Mouse (Mus musculus): Measurements from ENCODE around the gene Trappc13. TPM values are rescaled to one million over a fixed set of nuclear protein-coding genes. Genes with fewer than 3 reads are reported as not detected.
"Not testable (repeated sequence)": the region's sequence is repeated elsewhere in the genome, so short reads cannot be mapped to it uniquely, and the experiment has no call there.

Gene Trappc13
- 63.1 and 66.6 TPM in 2 replicates for polyA plus RNA-seq (2014; fragmentation: Nextera tagmentation; extraction: Ambion mirVana)

DNA sequence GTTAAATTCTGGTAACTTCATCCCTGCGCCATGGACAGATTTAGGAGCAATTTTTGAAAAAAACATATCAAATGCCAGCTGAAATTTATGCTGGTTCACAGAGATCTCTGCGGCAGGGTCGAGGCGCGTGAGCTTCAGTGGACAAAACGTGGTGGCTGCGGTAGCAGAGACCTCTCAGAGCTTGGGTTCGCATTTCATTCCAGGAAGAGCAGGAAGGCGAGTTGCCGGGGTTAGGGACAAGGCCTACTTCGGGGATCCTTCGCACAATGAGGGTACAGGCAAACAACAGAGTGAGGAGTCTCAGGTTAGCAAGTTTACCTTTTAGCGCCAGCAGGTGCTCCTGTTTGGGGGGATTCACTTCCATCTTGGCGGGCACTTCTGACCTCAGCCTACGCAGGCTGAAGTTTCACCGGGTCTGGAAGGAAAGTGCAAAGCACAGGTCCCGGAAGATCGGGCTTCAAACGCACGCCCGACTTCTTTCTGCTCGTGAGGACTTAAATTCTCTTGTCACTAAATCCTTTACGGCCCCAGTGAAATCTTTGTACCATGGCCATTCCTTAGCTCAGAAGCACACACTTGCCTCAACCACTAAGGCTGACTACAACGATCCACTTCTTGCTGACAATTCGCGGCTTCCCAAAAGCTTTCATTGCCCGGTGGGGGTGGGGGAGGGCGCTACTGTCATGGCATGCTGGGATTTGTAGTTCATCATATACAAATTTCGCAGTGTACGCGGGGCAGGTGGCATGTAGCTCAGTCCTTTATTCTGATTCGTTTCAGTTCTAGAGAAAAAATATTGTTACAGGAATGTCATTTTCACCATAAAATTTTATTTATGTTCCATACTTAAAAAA, at the start of gene Trappc13:
TSS of gene Trappc13 (minus strand) at position 674 of the 854 bp plus-strand sequence.
- peak within 1 kb of the TSS; percentile 91 for H3K4me3 ChIP-seq (replicated peaks; ENCODE audit: low read depth, low read length)
- WGBS, result under 1% methylated on average over 32 of the region's 32 CpGs

DNA sequence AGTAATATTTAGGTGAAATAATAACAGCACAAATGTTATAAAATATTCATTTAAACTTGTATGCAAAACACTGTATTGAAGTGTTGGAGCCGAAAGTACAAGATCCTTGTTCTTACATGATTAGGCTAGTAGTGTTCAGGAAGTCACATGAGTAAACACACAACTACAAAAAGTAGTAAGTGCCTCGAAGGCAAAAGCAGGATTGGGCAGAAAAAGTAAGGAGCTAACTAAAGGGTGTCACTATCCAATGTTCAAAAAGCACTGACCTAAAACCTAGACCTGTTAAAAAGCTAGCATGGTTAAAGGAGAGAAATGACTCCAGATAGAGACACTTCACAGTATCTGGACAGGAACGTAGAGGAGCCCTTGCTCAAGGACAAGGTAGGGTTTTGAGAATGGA, 49.2 kb upstream of the Trappc13 start:
- Histone ChIP-seq H3K9me3 (ENCODE audit: control insufficient read depth, low read length) (no peaks in the 10 kb centered on the region), H3K4me3 (replicated peaks; ENCODE audit: low read depth, low read length) (peak overlapping the region; percentile 84), H3K4me2 (ENCODE audit: low read length) (peak overlapping the region; percentile 79), H3K9ac (replicated peaks; ENCODE audit: low read length) (no peak overlapping the region; the same call in 1 of the 2 replicates), H3K27me3 (ENCODE audit: control insufficient read depth, insufficient read depth, low read length) (no peaks in the 10 kb centered on the region), H3K4me1 (ENCODE audit: control insufficient read depth, insufficient read depth, low read length) (peaks cover 17% of the 10 kb centered on the region), H3K36me3 (ENCODE audit: control insufficient read depth, insufficient read depth, low read length) (0 out of 2 replicates have a peak, but pooled peaks cover 7% of the 10 kb centered on the region), H3K27ac (replicated peaks; ENCODE audit: low read depth, low read length) (no peak overlapping the region)
- WGBS, result 69% methylated on average over 3 of the region's 3 CpGs
- DNase-seq (no peak), ATAC-seq (ENCODE audit: low FRiP score, low TSS enrichment) (no peak)

More for the DNA sequence above, at the start of gene Trappc13:
- ATAC-seq (ENCODE audit: low FRiP score, low TSS enrichment), result peak; percentile 92
- DNase-seq, result peak; percentile 93
- Histone ChIP-seq H3K9ac (replicated peaks; ENCODE audit: low read length) (peak within 1 kb of the TSS; percentile 78), H3K9me3 (ENCODE audit: control insufficient read depth, low read length) (no peaks in the 10 kb centered on the region), H3K27ac (replicated peaks; ENCODE audit: low read depth, low read length) (peak within 1 kb of the TSS; percentile 81), H3K27me3 (ENCODE audit: control insufficient read depth, insufficient read depth, low read length) (no peaks in the 10 kb centered on the region), H3K4me1 (ENCODE audit: control insufficient read depth, insufficient read depth, low read length) (peaks cover 15% of the 10 kb centered on the region), H3K36me3 (ENCODE audit: control insufficient read depth, insufficient read depth, low read length) (peaks cover 7% of the 10 kb centered on the region; the same call in 1 of the 2 replicates), H3K4me2 (ENCODE audit: low read length) (peak within 1 kb of the TSS; percentile 79)

DNA sequence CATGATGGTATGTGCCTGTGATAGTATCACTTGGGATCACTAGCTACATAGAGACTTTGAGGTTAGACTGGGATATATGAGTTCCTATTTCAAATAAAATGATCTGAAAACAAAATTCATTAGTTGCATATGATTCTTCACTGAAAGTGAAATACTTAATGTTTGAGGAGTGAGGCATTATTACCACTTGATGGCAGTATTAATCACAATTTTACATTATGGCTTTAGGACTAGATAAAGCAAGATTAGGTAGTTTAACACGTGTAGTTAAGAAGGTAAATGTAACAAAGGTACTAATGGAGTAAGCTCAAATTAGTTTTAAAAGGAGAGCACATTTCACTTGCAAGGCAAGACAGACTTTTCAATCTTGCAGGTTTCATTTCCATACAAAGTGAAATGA, 26.0 kb upstream of the Trappc13 start:
- DNase-seq (peak; percentile 23), ATAC-seq (ENCODE audit: low FRiP score, low TSS enrichment) (no peak)
- no peak overlapping the region for H3K4me3 ChIP-seq (replicated peaks; ENCODE audit: low read depth, low read length)
- H3K9me3 ChIP-seq (ENCODE audit: control insufficient read depth, low read length), result no peaks in the 10 kb centered on the region
- H3K36me3 ChIP-seq (ENCODE audit: control insufficient read depth, insufficient read depth, low read length), result peaks cover 40% of the 10 kb centered on the region
- H3K27ac ChIP-seq (replicated peaks; ENCODE audit: low read depth, low read length), result no peak overlapping the region
- no peak overlapping the region for H3K9ac ChIP-seq (replicated peaks; ENCODE audit: low read length)
- no peaks in the 10 kb centered on the region for H3K27me3 ChIP-seq (ENCODE audit: control insufficient read depth, insufficient read depth, low read length)
- H3K4me2 ChIP-seq (ENCODE audit: low read length), result no peak overlapping the region
- H3K4me1 ChIP-seq (ENCODE audit: control insufficient read depth, insufficient read depth, low read length), result no peaks in the 10 kb centered on the region
- WGBS, result 73% methylated on average over 1 of the region's 1 CpGs

DNA sequence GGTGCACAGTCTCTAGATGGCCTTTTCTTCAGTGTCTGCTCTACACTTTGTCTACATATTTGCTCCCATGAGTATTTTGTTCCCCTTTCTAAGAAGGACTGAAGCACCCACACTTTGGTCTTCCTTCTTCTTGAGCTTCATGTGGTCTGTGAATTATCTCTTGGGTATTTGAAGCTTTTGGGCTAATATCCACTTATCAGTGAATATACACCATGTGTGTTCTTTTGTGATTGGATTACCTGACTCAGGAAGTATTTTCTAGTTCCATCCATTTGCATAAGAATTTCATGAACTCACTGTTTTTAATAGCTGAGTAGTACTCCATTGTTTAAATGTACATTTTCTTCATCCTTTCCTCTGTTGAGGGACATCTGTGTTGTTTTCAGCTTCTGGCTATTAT, 17.6 kb upstream of the Trappc13 start:
- H3K9ac ChIP-seq (replicated peaks; ENCODE audit: low read length); DNase-seq; H3K27ac ChIP-seq (replicated peaks; ENCODE audit: low read depth, low read length); ATAC-seq (ENCODE audit: low FRiP score, low TSS enrichment); H3K4me2 ChIP-seq (ENCODE audit: low read length); H3K4me1 ChIP-seq (ENCODE audit: control insufficient read depth, insufficient read depth, low read length); H3K27me3 ChIP-seq (ENCODE audit: control insufficient read depth, insufficient read depth, low read length); H3K9me3 ChIP-seq (ENCODE audit: control insufficient read depth, low read length); H3K4me3 ChIP-seq (replicated peaks; ENCODE audit: low read depth, low read length): not testable (repeated sequence)
- H3K36me3 ChIP-seq (ENCODE audit: control insufficient read depth, insufficient read depth, low read length), result peaks cover 32% of the 10 kb centered on the region

DNA sequence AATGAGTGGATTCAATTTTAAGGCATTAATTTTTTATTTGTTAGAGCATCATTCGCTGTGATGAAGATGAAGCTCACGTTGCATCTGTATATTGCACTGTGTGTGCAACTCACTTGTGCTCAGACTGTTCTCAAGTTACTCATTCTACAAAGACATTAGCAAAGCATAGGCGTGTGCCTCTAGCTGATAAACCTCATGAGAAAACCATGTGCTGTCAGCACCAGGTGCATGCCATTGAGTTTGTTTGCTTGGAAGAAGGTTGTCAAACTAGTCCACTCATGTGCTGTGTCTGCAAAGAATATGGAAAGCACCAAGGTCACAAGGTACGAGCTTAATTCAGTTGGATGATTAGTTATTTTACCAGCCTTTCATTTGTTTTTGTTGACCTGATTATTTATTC, 9.1 kb upstream of the Trappc13 start:
- ATAC-seq (ENCODE audit: low FRiP score, low TSS enrichment), result no peak
- WGBS, result 94% methylated on average over 4 of the region's 4 CpGs
- Histone ChIP-seq H3K4me2 (ENCODE audit: low read length) (no peak overlapping the region), H3K27ac (replicated peaks; ENCODE audit: low read depth, low read length) (no peak overlapping the region), H3K36me3 (ENCODE audit: control insufficient read depth, insufficient read depth, low read length) (peaks cover 44% of the 10 kb centered on the region), H3K4me1 (ENCODE audit: control insufficient read depth, insufficient read depth, low read length) (no peaks in the 10 kb centered on the region), H3K9me3 (ENCODE audit: control insufficient read depth, low read length) (no peaks in the 10 kb centered on the region), H3K4me3 (replicated peaks; ENCODE audit: low read depth, low read length) (no peak overlapping the region), H3K27me3 (ENCODE audit: control insufficient read depth, insufficient read depth, low read length) (no peaks in the 10 kb centered on the region), H3K9ac (replicated peaks; ENCODE audit: low read length) (no peak overlapping the region)
- DNase-seq, result no peak

DNA sequence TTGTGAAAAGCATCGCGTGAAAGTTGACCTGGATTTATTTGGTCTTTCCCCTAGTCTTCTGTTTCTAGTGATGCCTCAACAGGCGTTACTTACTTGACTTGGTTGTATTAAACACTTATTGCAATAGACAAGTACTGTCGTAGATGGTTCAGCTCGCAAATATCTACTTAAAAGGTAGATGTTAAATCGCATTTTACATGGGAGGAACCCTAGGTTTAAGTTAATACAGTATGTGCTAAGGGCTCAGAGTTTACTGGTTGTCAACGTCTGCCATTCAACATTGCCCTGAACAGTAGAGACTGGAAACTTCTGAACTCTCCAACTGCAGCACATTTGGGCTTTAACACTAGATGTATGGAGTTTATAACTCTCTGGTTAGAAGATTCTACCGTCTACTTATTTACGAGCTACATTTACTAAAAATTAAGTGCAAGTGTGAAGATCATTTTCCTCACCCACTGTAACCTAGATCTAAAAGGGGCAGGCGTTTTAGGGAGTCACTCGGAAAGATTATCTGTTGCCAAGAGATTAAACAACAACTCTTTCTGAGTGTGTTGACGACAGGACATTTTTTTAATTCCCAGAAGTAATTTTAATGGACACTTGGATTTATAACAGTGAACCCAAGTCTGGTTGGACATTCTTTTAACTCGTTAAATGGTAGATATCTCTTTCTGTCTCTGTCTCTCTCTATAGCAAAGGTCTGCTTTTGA, 1.1 kb upstream of the Trappc13 start:
- Histone ChIP-seq H3K9me3 (ENCODE audit: control insufficient read depth, low read length) (no peaks in the 10 kb centered on the region), H3K27ac (replicated peaks; ENCODE audit: low read depth, low read length) (peak overlapping the region; percentile 81), H3K4me1 (ENCODE audit: control insufficient read depth, insufficient read depth, low read length) (peaks cover 15% of the 10 kb centered on the region), H3K27me3 (ENCODE audit: control insufficient read depth, insufficient read depth, low read length) (no peaks in the 10 kb centered on the region), H3K36me3 (ENCODE audit: control insufficient read depth, insufficient read depth, low read length) (peaks cover 11% of the 10 kb centered on the region; the same call in 1 of the 2 replicates), H3K9ac (replicated peaks; ENCODE audit: low read length) (peak overlapping the region; percentile 78), H3K4me2 (ENCODE audit: low read length) (peak overlapping the region; percentile 79), H3K4me3 (replicated peaks; ENCODE audit: low read depth, low read length) (peak overlapping the region; percentile 91)
- 21% methylated on average over 13 of the region's 13 CpGs for WGBS
- no peak for DNase-seq
- ATAC-seq (ENCODE audit: low FRiP score, low TSS enrichment), result no peak

DNA sequence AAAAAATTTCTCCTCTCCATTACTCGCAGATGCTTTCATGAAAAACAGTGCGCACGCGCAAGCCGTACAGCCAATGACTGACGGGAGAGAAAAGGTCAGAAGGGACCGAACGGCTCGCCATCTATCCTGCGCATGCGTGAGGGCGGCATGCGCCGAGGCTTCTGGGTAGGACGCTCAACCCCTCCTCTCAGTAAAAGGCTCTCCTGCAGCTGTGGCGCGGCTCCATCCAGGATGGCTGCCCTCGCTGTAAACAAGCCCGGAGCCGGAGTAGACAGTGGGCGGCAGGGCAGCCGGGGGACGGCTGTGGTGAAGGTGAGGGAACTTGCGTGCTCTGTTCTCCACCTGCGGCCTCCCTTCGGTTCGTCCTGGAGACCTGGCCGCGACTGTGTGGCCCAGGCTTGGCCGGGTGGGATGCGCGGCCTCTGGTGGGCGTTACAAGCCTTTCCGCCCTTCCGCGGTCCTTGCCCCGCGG, 417 bp upstream of the Trappc13 start, which contains the start of gene Trim23:
TSS of gene Trim23 (plus strand) at position 148 of the 472 bp plus-strand sequence.
- H3K4me1 ChIP-seq (ENCODE audit: control insufficient read depth, insufficient read depth, low read length), result peaks cover 15% of the 10 kb centered on the region
- H3K27ac ChIP-seq (replicated peaks; ENCODE audit: low read depth, low read length), result peak within 1 kb of the TSS; percentile 81
- H3K9me3 ChIP-seq (ENCODE audit: control insufficient read depth, low read length), result no peaks in the 10 kb centered on the region
- WGBS, result 0% methylated on average over 38 of the region's 38 CpGs
- peaks cover 7% of the 10 kb centered on the region; the same call in 1 of the 2 replicates for H3K36me3 ChIP-seq (ENCODE audit: control insufficient read depth, insufficient read depth, low read length)
- H3K4me2 ChIP-seq (ENCODE audit: low read length), result peak within 1 kb of the TSS; percentile 79
- DNase-seq, result peak; percentile 100
- peak within 1 kb of the TSS; percentile 91 for H3K4me3 ChIP-seq (replicated peaks; ENCODE audit: low read depth, low read length)
- no peaks in the 10 kb centered on the region for H3K27me3 ChIP-seq (ENCODE audit: control insufficient read depth, insufficient read depth, low read length)
- ATAC-seq (ENCODE audit: low FRiP score, low TSS enrichment), result peak; percentile 99
- peak within 1 kb of the TSS; percentile 78 for H3K9ac ChIP-seq (replicated peaks; ENCODE audit: low read length)

DNA sequence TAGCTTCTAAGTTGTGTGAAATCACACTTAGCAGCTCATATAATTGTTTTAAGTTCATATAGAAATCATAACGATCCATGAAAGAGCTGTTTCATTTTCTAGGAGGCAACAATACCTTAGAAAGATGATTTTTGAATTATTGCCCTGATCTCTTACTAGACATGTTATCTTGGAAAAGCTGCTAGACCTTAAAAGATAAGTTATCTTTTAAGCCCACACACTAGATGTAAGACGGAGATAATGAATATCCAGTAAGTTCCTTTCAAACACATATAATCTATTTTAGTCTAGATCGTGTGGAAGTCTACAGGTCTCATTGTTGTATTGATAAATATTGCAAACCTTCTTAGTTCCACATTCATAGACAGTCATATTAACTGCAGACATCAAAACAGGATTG, 1.4 kb downstream of the Trappc13 start:
- Histone ChIP-seq H3K4me3 (replicated peaks; ENCODE audit: low read depth, low read length) (peak overlapping the region; percentile 91; the same call in 1 of the 2 replicates), H3K4me1 (ENCODE audit: control insufficient read depth, insufficient read depth, low read length) (peaks cover 15% of the 10 kb centered on the region), H3K9ac (replicated peaks; ENCODE audit: low read length) (no peak overlapping the region), H3K27ac (replicated peaks; ENCODE audit: low read depth, low read length) (no peak overlapping the region), H3K27me3 (ENCODE audit: control insufficient read depth, insufficient read depth, low read length) (no peaks in the 10 kb centered on the region), H3K36me3 (ENCODE audit: control insufficient read depth, insufficient read depth, low read length) (0 out of 2 replicates have a peak, but pooled peaks cover 5% of the 10 kb centered on the region), H3K4me2 (ENCODE audit: low read length) (peak overlapping the region; percentile 70), H3K9me3 (ENCODE audit: control insufficient read depth, low read length) (no peaks in the 10 kb centered on the region)
- ATAC-seq (ENCODE audit: low FRiP score, low TSS enrichment) (no peak), DNase-seq (no peak)
- 78% methylated on average over 3 of the region's 3 CpGs for WGBS

Measured in midbrain, embryonic 14.5 days (tissue).